In genomic region chr7:45527169-45527568, GRCm38 (mm10) we compare ENCODE assay signal across 15 mouse cellular contexts. TPM values are rescaled to one million over a fixed set of nuclear protein-coding genes. Genes with fewer than 3 reads are reported as not detected.
DNase-seq lines count a peak whose midpoint lies in the region; ATAC-seq and TF ChIP-seq lines count a peak whose summit lies in the region.
"Not testable (repeated sequence)": the region's sequence is repeated elsewhere in the genome, so short reads cannot be mapped to it uniquely, and the experiment has no call there.
"Had no signal": no experiment of that assay in that cellular context is flagged by ENCODE, and none has a peak within 500 bp of the region (broad histone marks: within the 10 kb centered on the region; RNA-seq: fewer than 3 reads in every experiment).

No protein-coding gene starts in this region.

- intact Hi-C loops in gastrocnemius, adult 2 months (cut with DNase I): not testable (repeated sequence)

- H3K27ac ChIP-seq in MEL (ENCODE audit: control insufficient read depth, low read depth, low read length): peak overlapping the region; percentile 95
- H3K27ac ChIP-seq in gastrocnemius, adult 2 months: peak overlapping the region; percentile 100
- H3K27ac ChIP-seq in heart, embryonic 15.5 days: peak overlapping the region; percentile 98; the same call in 1 of the 2 replicates
- 0 out of 2 replicates have a peak overlapping the region, but pooled peaks have one; percentile 3 for H3K27ac ChIP-seq in intestine, embryonic 16.5 days (ENCODE audit: low read length)
- peak overlapping the region; percentile 100 for H3K27ac ChIP-seq in liver, embryonic 12.5 days
- peak overlapping the region; percentile 98 for H3K27ac ChIP-seq in liver, postnatal 0 days (ENCODE audit: low read depth)
- 0 out of 2 replicates have a peak overlapping the region, but pooled peaks have one; percentile 94 for H3K27ac ChIP-seq in stomach, embryonic 16.5 days (ENCODE audit: low read length)

- H3K9me3 ChIP-seq in MEL (replicated peaks; ENCODE audit: insufficient read depth, low read length); heart, embryonic 15.5 days (replicated peaks); intestine, embryonic 16.5 days (ENCODE audit: control insufficient read depth, low read length); liver, embryonic 12.5 days (replicated peaks); liver, postnatal 0 days (ENCODE audit: low read length); stomach, embryonic 16.5 days (replicated peaks; ENCODE audit: control insufficient read depth, low read length): not testable (repeated sequence)

- not testable (repeated sequence) for TF ChIP-seq POLR2A in MEL (IDR thresholded peaks at IDR 0.05; ENCODE audit: control insufficient read depth in 1 of 2, insufficient read depth in 1 of 2, low read depth in 1 of 2, low read length in 2 of 2, poor library complexity in 1 of 2)

- TF ChIP-seq EP300 in MEL (IDR thresholded peaks at IDR 0.05; ENCODE audit: low read depth in 1 of 2, low read length in 2 of 2); liver, postnatal 0 days (IDR thresholded peaks at IDR 0.05; ENCODE audit: low read depth): not testable (repeated sequence)

- not testable (repeated sequence) for ATAC-seq in heart, embryonic 15.5 days (replicated peaks; ENCODE audit: insufficient number of reproducible peaks, insufficient read depth, low FRiP score, low read depth); intestine, embryonic 16.5 days; liver, embryonic 12.5 days; liver, postnatal 0 days; stomach, embryonic 16.5 days (ENCODE audit: insufficient read depth, low FRiP score)

- WGBS in heart, embryonic 15.5 days: 80% methylated on average over 6 of the region's 6 CpGs
- 89% methylated on average over 6 of the region's 6 CpGs for WGBS in intestine, embryonic 16.5 days
- 70% methylated on average over 6 of the region's 6 CpGs for WGBS in liver, embryonic 12.5 days (ENCODE audit: insufficient replicate concordance)
- WGBS in liver, postnatal 0 days (ENCODE audit: insufficient replicate concordance): 76% methylated on average over 6 of the region's 6 CpGs
- 88% methylated on average over 6 of the region's 6 CpGs for WGBS in stomach, embryonic 16.5 days

- H3K36me3 ChIP-seq in MEL (ENCODE audit: control insufficient read depth in 1 of 2, insufficient read depth in 2 of 2, low read length in 2 of 2): peaks cover 0 to 29% of the 10 kb centered on the region in 2 experiments; a peak in 2 of 4 replicates
- peaks cover 17% of the 10 kb centered on the region for H3K36me3 ChIP-seq in heart, embryonic 15.5 days
- not testable (repeated sequence) for H3K36me3 ChIP-seq in intestine, embryonic 16.5 days (ENCODE audit: control insufficient read depth, insufficient read depth, low read length)
- peaks cover 30% of the 10 kb centered on the region for H3K36me3 ChIP-seq in liver, embryonic 12.5 days
- peaks cover 22% of the 10 kb centered on the region for H3K36me3 ChIP-seq in liver, postnatal 0 days (replicated peaks; ENCODE audit: insufficient read depth, low read length)
- 0 out of 2 replicates have a peak, but pooled peaks cover 11% of the 10 kb centered on the region for H3K36me3 ChIP-seq in stomach, embryonic 16.5 days (ENCODE audit: control insufficient read depth, insufficient read depth, low read length)

- peak overlapping the region; percentile 59 to 95; a peak in 3 of 4 replicates for H3K4me3 ChIP-seq in MEL (ENCODE audit: control insufficient read depth in 1 of 2, insufficient read depth in 1 of 2, low read depth in 2 of 2, low read length in 2 of 2)
- not testable (repeated sequence) for H3K4me3 ChIP-seq in gastrocnemius, adult 2 months; heart, embryonic 15.5 days; intestine, embryonic 16.5 days (ENCODE audit: low read length); stomach, embryonic 16.5 days (replicated peaks; ENCODE audit: low read length)
- peak overlapping the region; percentile 95 for H3K4me3 ChIP-seq in liver, embryonic 12.5 days
- peak overlapping the region; percentile 86 for H3K4me3 ChIP-seq in liver, postnatal 0 days (ENCODE audit: low read depth, low read length)

- H3K4me2 ChIP-seq in heart, embryonic 15.5 days: 0 out of 2 replicates have a peak overlapping the region, but pooled peaks have one; percentile 84
- H3K4me2 ChIP-seq in intestine, embryonic 16.5 days (ENCODE audit: low read depth, low read length); stomach, embryonic 16.5 days (ENCODE audit: low read depth, low read length): not testable (repeated sequence)
- peak overlapping the region; percentile 73 for H3K4me2 ChIP-seq in liver, embryonic 12.5 days
- H3K4me2 ChIP-seq in liver, postnatal 0 days (ENCODE audit: low read depth, low read length): peak overlapping the region; percentile 73

- not testable (repeated sequence) for H3K27me3 ChIP-seq in MEL (ENCODE audit: control insufficient read depth in 1 of 2, insufficient read depth in 2 of 2, low read length in 2 of 2); heart, embryonic 15.5 days; intestine, embryonic 16.5 days (replicated peaks; ENCODE audit: control insufficient read depth, insufficient read depth, low read length); liver, postnatal 0 days (ENCODE audit: insufficient read depth, low read length); stomach, embryonic 16.5 days (ENCODE audit: control insufficient read depth, insufficient read depth, low read length)
- H3K27me3 ChIP-seq in liver, embryonic 12.5 days (replicated peaks): peaks cover 24% of the 10 kb centered on the region; the same call in 1 of the 2 replicates

- TF ChIP-seq CTCF in MEL (IDR thresholded peaks at IDR 0.05 in 2 of 3, conservative IDR thresholded peaks at IDR 0.05 in 1 of 3; ENCODE audit: control insufficient read depth in 1 of 3, insufficient read depth in 1 of 3, low read depth in 2 of 3, low read length in 3 of 3, poor library complexity in 1 of 3, severe bottlenecking in 1 of 3); gastrocnemius, adult 2 months (IDR thresholded peaks at IDR 0.05); liver, postnatal 0 days (IDR thresholded peaks at IDR 0.05; ENCODE audit: low read depth): not testable (repeated sequence)

- H3K79me2 ChIP-seq in MEL (ENCODE audit: control insufficient read depth, insufficient read depth, low read length, poor library complexity): peaks cover 27% of the 10 kb centered on the region

- DNase-seq in CD4-positive, CD25-positive, alpha-beta regulatory T cell, adult 2 months (ENCODE audit: low read depth, low spot score): peak; percentile 39
- DNase-seq in MEL (ENCODE audit: low read depth, low spot score); gastrocnemius, adult 2 months; liver, postnatal 0 days: not testable (repeated sequence)

- peaks cover 0 to 23% of the 10 kb centered on the region in 2 experiments; a peak in 3 of 4 replicates for H3K4me1 ChIP-seq in MEL (ENCODE audit: control insufficient read depth in 1 of 2, insufficient read depth in 2 of 2, low read length in 2 of 2)
- peaks cover 48% of the 10 kb centered on the region for H3K4me1 ChIP-seq in heart, embryonic 15.5 days (replicated peaks)
- peaks cover 30% of the 10 kb centered on the region for H3K4me1 ChIP-seq in intestine, embryonic 16.5 days (ENCODE audit: control insufficient read depth, insufficient read depth, low read length)
- H3K4me1 ChIP-seq in liver, embryonic 12.5 days: peaks cover 57% of the 10 kb centered on the region
- peaks cover 28% of the 10 kb centered on the region for H3K4me1 ChIP-seq in liver, postnatal 0 days (ENCODE audit: insufficient read depth)
- peaks cover 42% of the 10 kb centered on the region for H3K4me1 ChIP-seq in stomach, embryonic 16.5 days (ENCODE audit: control insufficient read depth, insufficient read depth, low read length)

- H3K9ac ChIP-seq in MEL (ENCODE audit: control insufficient read depth, low read depth, low read length, poor library complexity, severe bottlenecking): peak overlapping the region; percentile 63
- H3K9ac ChIP-seq in heart, embryonic 15.5 days; intestine, embryonic 16.5 days (ENCODE audit: low read depth, low read length); stomach, embryonic 16.5 days (ENCODE audit: low read length): not testable (repeated sequence)
- peak overlapping the region; percentile 99; the same call in 1 of the 2 replicates for H3K9ac ChIP-seq in liver, embryonic 12.5 days
- peak overlapping the region; percentile 96 for H3K9ac ChIP-seq in liver, postnatal 0 days (replicated peaks)

- TF ChIP-seq RAD21 in MEL (IDR thresholded peaks at IDR 0.05; ENCODE audit: low read depth, low read length): not testable (repeated sequence)

RNA-seq across cellular contexts. Expression of gene Plekha4, which starts 1.0 kb away (rescaled TPM):
- 0.12 and 0.36 TPM in 2 replicates for total RNA-seq in MEL (2012; rRNA removed)
- under 1 TPM in 1 of 2 experiments, not detected in 1; 0.65 TPM for polyA plus RNA-seq in MEL (2012; ENCODE audit: insufficient read depth in 1 of 2, insufficient read length in 2 of 2, low read depth in 1 of 2, low replicate concordance in 2 of 2, missing spikeins in 1 of 2)
- total RNA-seq in gastrocnemius, adult 2 months (2021): 1 to 10 TPM; 3.4 to 3.5 TPM
- polyA plus RNA-seq in heart, embryonic 15.5 days (2015; fragmentation: Nextera tagmentation; extraction: Ambion mirVana): 1.0 and 2.6 TPM in 2 replicates
- 1.4 and 1.6 TPM in 2 replicates for polyA plus RNA-seq in intestine, embryonic 16.5 days (2015; fragmentation: Nextera tagmentation; extraction: Ambion mirVana)
- 0.80 and 0.87 TPM in 2 replicates for polyA plus RNA-seq in liver, embryonic 12.5 days (2016; fragmentation: Nextera tagmentation; extraction: Ambion mirVana)
- 0.51 and 0.91 TPM in 2 replicates for polyA plus RNA-seq in liver, postnatal 0 days (2015; fragmentation: Nextera tagmentation; extraction: Ambion mirVana)
- 2.7 and 3.9 TPM in 2 replicates for polyA plus RNA-seq in stomach, embryonic 16.5 days (2015; fragmentation: Nextera tagmentation; extraction: Ambion mirVana)
- total RNA-seq: common myeloid progenitor, adult 5-6 weeks; megakaryocyte-erythroid progenitor cell, adult 5-6 weeks had no signal

RNA-seq across cellular contexts. Expression of gene Ppp1r15a, which starts 1.1 kb away (rescaled TPM):
- 27.0 and 27.2 TPM in 2 replicates for total RNA-seq in MEL (2012; rRNA removed)
- 10 to 100 TPM in 1 of 2 experiments, not detected in 1; 78.0 TPM for polyA plus RNA-seq in MEL (2012; ENCODE audit: insufficient read depth in 1 of 2, insufficient read length in 2 of 2, low read depth in 1 of 2, low replicate concordance in 2 of 2, missing spikeins in 1 of 2)
- 10 to 100 TPM; 28.3 to 28.5 TPM for total RNA-seq in gastrocnemius, adult 2 months (2021)
- 25.3 and 37.6 TPM in 2 replicates for polyA plus RNA-seq in heart, embryonic 15.5 days (2015; fragmentation: Nextera tagmentation; extraction: Ambion mirVana)
- polyA plus RNA-seq in intestine, embryonic 16.5 days (2015; fragmentation: Nextera tagmentation; extraction: Ambion mirVana): 17.3 and 19.1 TPM in 2 replicates
- polyA plus RNA-seq in liver, embryonic 12.5 days (2016; fragmentation: Nextera tagmentation; extraction: Ambion mirVana): 157 and 165 TPM in 2 replicates
- polyA plus RNA-seq in liver, postnatal 0 days (2015; fragmentation: Nextera tagmentation; extraction: Ambion mirVana): 104 and 113 TPM in 2 replicates
- polyA plus RNA-seq in stomach, embryonic 16.5 days (2015; fragmentation: Nextera tagmentation; extraction: Ambion mirVana): 25.5 and 31.2 TPM in 2 replicates

RNA-seq across cellular contexts. Expression of gene Nucb1, which starts 17.0 kb away (rescaled TPM):
- 196 and 224 TPM in 2 replicates for total RNA-seq in MEL (2012; rRNA removed)
- polyA plus RNA-seq in MEL (2012; ENCODE audit: insufficient read depth in 1 of 2, insufficient read length in 2 of 2, low read depth in 1 of 2, low replicate concordance in 2 of 2, missing spikeins in 1 of 2): 100 to 1,000 TPM in 1 of 2 experiments, 10 to 100 TPM in 1; 92.3 to 343 TPM
- total RNA-seq in gastrocnemius, adult 2 months (2021): 10 to 100 TPM; 55.1 to 61.8 TPM
- polyA plus RNA-seq in heart, embryonic 15.5 days (2015; fragmentation: Nextera tagmentation; extraction: Ambion mirVana): 144 and 177 TPM in 2 replicates
- polyA plus RNA-seq in intestine, embryonic 16.5 days (2015; fragmentation: Nextera tagmentation; extraction: Ambion mirVana): 251 and 266 TPM in 2 replicates
- 140 and 146 TPM in 2 replicates for polyA plus RNA-seq in liver, embryonic 12.5 days (2016; fragmentation: Nextera tagmentation; extraction: Ambion mirVana)
- polyA plus RNA-seq in liver, postnatal 0 days (2015; fragmentation: Nextera tagmentation; extraction: Ambion mirVana): 91.5 and 103 TPM in 2 replicates
- polyA plus RNA-seq in stomach, embryonic 16.5 days (2015; fragmentation: Nextera tagmentation; extraction: Ambion mirVana): 229 and 262 TPM in 2 replicates

RNA-seq across cellular contexts. Expression of gene Hsd17b14, which starts 27.5 kb away (rescaled TPM):
- total RNA-seq in MEL (2012; rRNA removed): 1.8 and 2.0 TPM in 2 replicates
- 1 to 10 TPM in 1 of 2 experiments, not detected in 1; 9.3 TPM for polyA plus RNA-seq in MEL (2012; ENCODE audit: insufficient read depth in 1 of 2, insufficient read length in 2 of 2, low read depth in 1 of 2, low replicate concordance in 2 of 2, missing spikeins in 1 of 2)
- 1 to 10 TPM; 1.0 to 1.3 TPM for total RNA-seq in gastrocnemius, adult 2 months (2021)
- polyA plus RNA-seq in heart, embryonic 15.5 days (2015; fragmentation: Nextera tagmentation; extraction: Ambion mirVana): 0.24 and 0.82 TPM in 2 replicates
- 2.9 and 3.3 TPM in 2 replicates for polyA plus RNA-seq in intestine, embryonic 16.5 days (2015; fragmentation: Nextera tagmentation; extraction: Ambion mirVana)
- 1.5 and 1.8 TPM in 2 replicates for polyA plus RNA-seq in liver, embryonic 12.5 days (2016; fragmentation: Nextera tagmentation; extraction: Ambion mirVana)
- polyA plus RNA-seq in liver, postnatal 0 days (2015; fragmentation: Nextera tagmentation; extraction: Ambion mirVana): 0.24 and 0.62 TPM in 2 replicates
- polyA plus RNA-seq in stomach, embryonic 16.5 days (2015; fragmentation: Nextera tagmentation; extraction: Ambion mirVana): 2.9 and 4.8 TPM in 2 replicates
- total RNA-seq: common myeloid progenitor, adult 5-6 weeks; forebrain, postnatal 0 days; layer of hippocampus, adult 2 months; layer of hippocampus, postnatal 14 days; liver, adult 2 months; megakaryocyte-erythroid progenitor cell, adult 5-6 weeks had no signal
- polyA plus RNA-seq: liver, adult 2 months; neural tube, embryonic 15.5 days had no signal

RNA-seq across cellular contexts. Expression of gene Dhdh, which starts 38.6 kb away (rescaled TPM):
- 0.08 and 0.10 TPM in 2 replicates for total RNA-seq in MEL (2012; rRNA removed)
- 1 to 10 TPM in 1 of 2 experiments, not detected in 1; 1.6 TPM for polyA plus RNA-seq in MEL (2012; ENCODE audit: insufficient read depth in 1 of 2, insufficient read length in 2 of 2, low read depth in 1 of 2, low replicate concordance in 2 of 2, missing spikeins in 1 of 2)
- total RNA-seq in gastrocnemius, adult 2 months (2021): 10 to 100 TPM; 13.1 to 22.9 TPM
- polyA plus RNA-seq in heart, embryonic 15.5 days (2015; fragmentation: Nextera tagmentation; extraction: Ambion mirVana): 4.0 and 4.1 TPM in 2 replicates
- polyA plus RNA-seq in intestine, embryonic 16.5 days (2015; fragmentation: Nextera tagmentation; extraction: Ambion mirVana): 1.9 and 2.2 TPM in 2 replicates
- 2.8 and 3.1 TPM in 2 replicates for polyA plus RNA-seq in liver, embryonic 12.5 days (2016; fragmentation: Nextera tagmentation; extraction: Ambion mirVana)
- 8.4 and 9.5 TPM in 2 replicates for polyA plus RNA-seq in liver, postnatal 0 days (2015; fragmentation: Nextera tagmentation; extraction: Ambion mirVana)
- 2.0 and 2.2 TPM in 2 replicates for polyA plus RNA-seq in stomach, embryonic 16.5 days (2015; fragmentation: Nextera tagmentation; extraction: Ambion mirVana)

Comparison
In these comparisons a context has a peak if more than half of its experiments do, and no peak if none do; other contexts are left out.
1. H3K27ac ChIP-seq: peak in every context shown above with its lines; median percentile 100 in gastrocnemius, adult 2 months; 100 in liver, embryonic 12.5 days; 98 in heart, embryonic 15.5 days; 98 in liver, postnatal 0 days; 95 in MEL; 94 in stomach, embryonic 16.5 days; 3 in intestine, embryonic 16.5 days.